Mouse (Mus musculus) right cerebral cortex, adult 18-20 months (tissue): ENCODE measurements at regions not wholly inside any gene's neighbourhood (a gene's known extent, or its start where the extent isn't known, plus 50 kb on each side); places are given as distances from the start of the nearest gene placed in this dataset.

Source experiments
- DNase-seq: peaks from one replicate; pipeline ENCODE4 v3.0.0; 2022; ENCODE audit warnings: mixed read lengths

- DNase-seq = no peak
Measured at GRCm38 (mm10) chr2:134214748-134215328, 339.3 kb downstream of the Hao1 start.

GRCm38 (mm10) chr2:134203252-134203651 is 350.9 kb downstream of the Hao1 start:
- DNase-seq = no peak

- no peak for DNase-seq
Measured at GRCm38 (mm10) chr2:134195961-134196360, 358.2 kb downstream of the Hao1 start.

GRCm38 (mm10) chr2:134189435-134190063 is 364.6 kb downstream of the Hao1 start:
- peak; percentile 0 for DNase-seq
